Mouse (Mus musculus): ENCODE data around the gene Abca1. TPM values are rescaled to one million over a fixed set of nuclear protein-coding genes. Genes with fewer than 3 reads are reported as not detected.

The Abca1 gene
- polyA plus RNA-seq, 1 experiment from 2014 or later: 4.1 TPM

DNA sequence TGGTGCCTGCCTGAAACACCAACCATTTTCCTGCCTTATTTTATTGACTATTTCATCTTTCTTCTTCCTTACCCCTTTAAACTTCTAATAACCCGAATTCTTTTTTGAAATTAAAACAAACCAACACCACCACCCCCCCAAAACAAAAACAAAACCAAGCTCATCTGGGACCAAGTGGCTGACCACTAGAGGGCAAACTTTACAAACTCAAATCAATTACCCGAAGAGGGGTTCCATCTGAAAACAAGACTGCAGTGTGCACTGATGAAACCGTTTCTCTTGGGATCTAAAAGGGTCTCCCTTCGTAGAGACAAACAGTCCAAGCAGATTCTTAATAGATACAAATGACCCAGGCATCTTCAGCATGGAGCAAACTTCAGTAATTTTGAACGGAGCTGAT lies 49.3 kb downstream of the Abca1 start:
- Histone ChIP-seq H3K4me2 (ENCODE audit: low read depth, low read length) (no peak overlapping the region), H3K4me1 (ENCODE audit: control insufficient read depth, insufficient read depth, low read length) (no peaks in the 10 kb centered on the region), H3K9ac (ENCODE audit: low read length) (no peak overlapping the region), H3K4me3 (ENCODE audit: low read length) (no peak overlapping the region), H3K36me3 (ENCODE audit: control insufficient read depth, insufficient read depth) (peaks cover 3% of the 10 kb centered on the region; the same call in 1 of the 2 replicates), H3K27ac (ENCODE audit: low read length) (no peak overlapping the region), H3K27me3 (ENCODE audit: control insufficient read depth, insufficient read depth, low read length) (no peaks in the 10 kb centered on the region), H3K9me3 (replicated peaks; ENCODE audit: control insufficient read depth, low read length) (no peaks in the 10 kb centered on the region)
- WGBS: 24% methylated on average over 5 of the region's 5 CpGs
- no peak for ATAC-seq (replicated peaks; ENCODE audit: extremely low read depth, insufficient read depth, low FRiP score)

GRCm38 (mm10) chr4:53109381-53109928 lies 50.2 kb downstream of the Abca1 start:
- no peak overlapping the region for H3K4me2 ChIP-seq (ENCODE audit: low read depth, low read length)
- no peak overlapping the region for H3K4me3 ChIP-seq (ENCODE audit: low read length)
- H3K27ac ChIP-seq (ENCODE audit: low read length): no peak overlapping the region
- H3K9me3 ChIP-seq (replicated peaks; ENCODE audit: control insufficient read depth, low read length): no peaks in the 10 kb centered on the region
- H3K36me3 ChIP-seq (ENCODE audit: control insufficient read depth, insufficient read depth): peaks cover 3% of the 10 kb centered on the region; the same call in 1 of the 2 replicates
- no peak overlapping the region for H3K9ac ChIP-seq (ENCODE audit: low read length)
- ATAC-seq (replicated peaks; ENCODE audit: extremely low read depth, insufficient read depth, low FRiP score): no peak
- WGBS: 76% methylated on average over 9 of the region's 9 CpGs
- H3K4me1 ChIP-seq (ENCODE audit: control insufficient read depth, insufficient read depth, low read length): no peaks in the 10 kb centered on the region
- no peaks in the 10 kb centered on the region for H3K27me3 ChIP-seq (ENCODE audit: control insufficient read depth, insufficient read depth, low read length)

GRCm38 (mm10) chr4:53108194-53108593 lies 51.5 kb downstream of the Abca1 start:
- 63% methylated on average over 4 of the region's 4 CpGs for WGBS
- Histone ChIP-seq H3K27me3 (ENCODE audit: control insufficient read depth, insufficient read depth, low read length) (no peaks in the 10 kb centered on the region), H3K4me3 (ENCODE audit: low read length) (no peak overlapping the region), H3K36me3 (ENCODE audit: control insufficient read depth, insufficient read depth) (0 out of 2 replicates have a peak, but pooled peaks cover 3% of the 10 kb centered on the region), H3K4me2 (ENCODE audit: low read depth, low read length) (no peak overlapping the region), H3K27ac (ENCODE audit: low read length) (no peak overlapping the region), H3K9me3 (replicated peaks; ENCODE audit: control insufficient read depth, low read length) (no peaks in the 10 kb centered on the region), H3K4me1 (ENCODE audit: control insufficient read depth, insufficient read depth, low read length) (no peaks in the 10 kb centered on the region), H3K9ac (ENCODE audit: low read length) (no peak overlapping the region)
- no peak for ATAC-seq (replicated peaks; ENCODE audit: extremely low read depth, insufficient read depth, low FRiP score)

GRCm38 (mm10) chr4:53106732-53107131 lies 53.0 kb downstream of the Abca1 start:
- H3K4me3 ChIP-seq (ENCODE audit: low read length): no peak overlapping the region
- H3K27ac ChIP-seq (ENCODE audit: low read length): no peak overlapping the region
- WGBS: 91% methylated on average over 5 of the region's 5 CpGs
- no peaks in the 10 kb centered on the region for H3K27me3 ChIP-seq (ENCODE audit: control insufficient read depth, insufficient read depth, low read length)
- H3K4me1 ChIP-seq (ENCODE audit: control insufficient read depth, insufficient read depth, low read length): peaks cover 4% of the 10 kb centered on the region; the same call in 1 of the 2 replicates
- H3K9me3 ChIP-seq (replicated peaks; ENCODE audit: control insufficient read depth, low read length): no peaks in the 10 kb centered on the region
- no peak overlapping the region for H3K4me2 ChIP-seq (ENCODE audit: low read depth, low read length)
- H3K9ac ChIP-seq (ENCODE audit: low read length): no peak overlapping the region
- no peak for ATAC-seq (replicated peaks; ENCODE audit: extremely low read depth, insufficient read depth, low FRiP score)
- H3K36me3 ChIP-seq (ENCODE audit: control insufficient read depth, insufficient read depth): 0 out of 2 replicates have a peak, but pooled peaks cover 3% of the 10 kb centered on the region

DNA sequence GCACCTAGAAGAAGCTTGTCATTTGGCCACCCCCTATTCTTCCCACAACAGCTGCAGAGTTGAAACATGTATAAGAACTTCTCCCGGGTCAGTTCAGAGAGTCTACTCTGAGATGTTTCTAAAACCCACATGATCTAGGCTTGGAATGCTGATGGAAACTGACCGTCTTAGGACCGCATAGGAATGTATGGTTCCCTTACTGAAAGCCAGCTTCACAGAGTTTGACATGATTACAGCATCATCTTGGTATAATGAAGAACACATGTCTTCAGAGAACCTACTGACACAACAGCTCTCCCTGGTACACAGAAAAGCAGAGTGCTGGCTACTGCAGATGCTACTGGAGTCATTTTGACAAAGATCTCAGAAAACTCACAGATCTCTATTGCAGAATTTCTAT lies 53.6 kb downstream of the Abca1 start:
- Histone ChIP-seq H3K4me2 (ENCODE audit: low read depth, low read length) (no peak overlapping the region), H3K4me1 (ENCODE audit: control insufficient read depth, insufficient read depth, low read length) (peaks cover 4% of the 10 kb centered on the region; the same call in 1 of the 2 replicates), H3K27ac (ENCODE audit: low read length) (no peak overlapping the region), H3K9me3 (replicated peaks; ENCODE audit: control insufficient read depth, low read length) (no peaks in the 10 kb centered on the region), H3K9ac (ENCODE audit: low read length) (no peak overlapping the region), H3K27me3 (ENCODE audit: control insufficient read depth, insufficient read depth, low read length) (no peaks in the 10 kb centered on the region), H3K36me3 (ENCODE audit: control insufficient read depth, insufficient read depth) (0 out of 2 replicates have a peak, but pooled peaks cover 3% of the 10 kb centered on the region), H3K4me3 (ENCODE audit: low read length) (no peak overlapping the region)
- ATAC-seq (replicated peaks; ENCODE audit: extremely low read depth, insufficient read depth, low FRiP score): no peak
- 69% methylated on average over 3 of the region's 3 CpGs for WGBS

DNA sequence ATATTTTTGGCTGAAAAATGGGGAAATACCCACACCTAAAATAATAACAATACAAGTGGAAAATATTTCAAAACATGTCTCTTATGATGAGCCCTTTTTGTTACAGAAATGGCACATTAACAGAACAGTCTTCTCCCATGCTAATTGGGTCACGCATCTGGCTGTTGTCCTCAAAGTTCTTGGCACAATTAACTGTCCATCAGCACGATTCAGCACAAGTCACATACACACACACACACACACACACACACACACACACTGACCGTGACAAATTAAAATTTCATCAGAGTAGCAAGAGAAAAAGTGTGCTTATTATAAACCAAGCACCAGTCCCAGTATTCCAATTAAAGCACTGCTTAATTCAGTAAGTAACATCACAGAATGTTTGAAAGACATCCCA lies 55.1 kb downstream of the Abca1 start:
- H3K4me3 ChIP-seq (ENCODE audit: low read length): no peak overlapping the region
- whole genome bisulfite sequencing: 86% methylated on average over 3 of the region's 3 CpGs
- ATAC-seq (replicated peaks; ENCODE audit: extremely low read depth, insufficient read depth, low FRiP score): no peak

DNA sequence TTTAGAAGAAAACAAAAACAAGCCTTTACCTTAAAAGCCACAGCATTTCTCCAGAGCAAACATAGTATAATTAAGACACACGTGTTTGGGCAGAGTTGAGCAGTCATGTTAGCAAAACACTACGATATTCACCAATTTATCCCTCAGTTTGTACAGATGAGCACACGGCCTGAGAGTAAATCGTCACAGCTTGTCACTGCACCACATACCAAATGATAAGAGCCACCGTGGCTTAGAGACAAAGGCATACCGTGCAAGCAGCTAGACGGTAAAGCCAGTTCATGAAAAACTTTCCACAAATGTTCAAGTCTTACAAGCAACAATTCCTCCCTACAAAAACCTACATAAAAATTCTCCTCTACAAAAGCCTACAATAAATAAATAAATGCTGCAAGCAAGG lies 57.2 kb downstream of the Abca1 start:
- Histone ChIP-seq H3K9ac (ENCODE audit: low read length) (no peak overlapping the region), H3K9me3 (replicated peaks; ENCODE audit: control insufficient read depth, low read length) (no peaks in the 10 kb centered on the region), H3K27me3 (ENCODE audit: control insufficient read depth, insufficient read depth, low read length) (no peaks in the 10 kb centered on the region), H3K27ac (ENCODE audit: low read length) (no peak overlapping the region), H3K36me3 (ENCODE audit: control insufficient read depth, insufficient read depth) (no peaks in the 10 kb centered on the region), H3K4me3 (ENCODE audit: low read length) (no peak overlapping the region), H3K4me1 (ENCODE audit: control insufficient read depth, insufficient read depth, low read length) (peaks cover 4% of the 10 kb centered on the region; the same call in 1 of the 2 replicates), H3K4me2 (ENCODE audit: low read depth, low read length) (no peak overlapping the region)
- WGBS: 33% methylated on average over 7 of the region's 7 CpGs
- ATAC-seq (replicated peaks; ENCODE audit: extremely low read depth, insufficient read depth, low FRiP score): no peak

More for the DNA sequence above, 55.1 kb downstream of the Abca1 start:
- Histone ChIP-seq H3K9me3 (replicated peaks; ENCODE audit: control insufficient read depth, low read length) (no peaks in the 10 kb centered on the region), H3K4me1 (ENCODE audit: control insufficient read depth, insufficient read depth, low read length) (peaks cover 4% of the 10 kb centered on the region; the same call in 1 of the 2 replicates), H3K36me3 (ENCODE audit: control insufficient read depth, insufficient read depth) (0 out of 2 replicates have a peak, but pooled peaks cover 3% of the 10 kb centered on the region), H3K4me2 (ENCODE audit: low read depth, low read length) (no peak overlapping the region), H3K9ac (ENCODE audit: low read length) (no peak overlapping the region), H3K27ac (ENCODE audit: low read length) (no peak overlapping the region), H3K27me3 (ENCODE audit: control insufficient read depth, insufficient read depth, low read length) (no peaks in the 10 kb centered on the region)

DNA sequence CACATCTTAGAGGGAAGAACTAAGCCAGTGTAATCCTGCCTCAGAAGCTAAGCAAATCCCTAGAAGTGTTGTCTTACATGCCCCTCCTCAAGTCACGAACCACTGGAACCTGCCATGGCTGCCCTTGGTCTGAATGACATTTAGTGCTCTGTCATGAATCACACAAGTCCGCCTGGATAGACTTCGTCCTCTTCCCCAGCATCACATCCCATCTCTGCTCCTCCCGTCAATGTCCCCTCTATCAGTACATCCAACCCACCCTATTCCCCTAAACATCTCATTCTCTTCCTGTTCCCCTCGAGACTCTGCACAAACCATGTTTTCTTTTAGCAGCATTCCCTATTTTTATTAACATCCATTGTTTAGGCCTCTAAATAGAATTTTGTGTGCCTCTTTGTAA lies 58.4 kb downstream of the Abca1 start:
- Histone ChIP-seq H3K4me1 (ENCODE audit: control insufficient read depth, insufficient read depth, low read length) (peaks cover 4% of the 10 kb centered on the region; the same call in 1 of the 2 replicates), H3K9ac (ENCODE audit: low read length) (no peak overlapping the region), H3K27ac (ENCODE audit: low read length) (peak overlapping the region; percentile 63), H3K4me2 (ENCODE audit: low read depth, low read length) (no peak overlapping the region), H3K27me3 (ENCODE audit: control insufficient read depth, insufficient read depth, low read length) (no peaks in the 10 kb centered on the region), H3K36me3 (ENCODE audit: control insufficient read depth, insufficient read depth) (no peaks in the 10 kb centered on the region), H3K9me3 (replicated peaks; ENCODE audit: control insufficient read depth, low read length) (no peaks in the 10 kb centered on the region), H3K4me3 (ENCODE audit: low read length) (no peak overlapping the region)
- ATAC-seq (replicated peaks; ENCODE audit: extremely low read depth, insufficient read depth, low FRiP score): no peak
- 75% methylated on average over 5 of the region's 5 CpGs for WGBS

DNA sequence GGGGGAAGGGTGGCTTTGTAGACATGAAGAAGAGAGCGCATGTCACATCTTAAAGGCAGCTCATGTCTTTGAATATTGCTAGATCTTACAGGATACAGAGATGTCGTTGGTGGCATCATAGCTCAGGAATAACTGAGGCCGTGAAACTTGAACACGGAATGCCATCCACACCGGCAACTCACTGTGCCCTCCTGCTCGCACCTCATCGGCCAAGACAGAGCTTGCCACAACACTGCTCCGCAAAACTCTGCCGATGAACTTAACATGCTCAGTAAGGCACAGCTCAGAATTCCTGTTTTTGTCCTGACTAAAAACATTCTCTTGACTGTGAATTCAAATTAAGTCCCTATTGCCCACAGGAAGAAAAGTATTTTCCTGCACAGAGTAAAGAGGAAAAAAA lies 59.2 kb downstream of the Abca1 start:
- Histone ChIP-seq H3K27me3 (ENCODE audit: control insufficient read depth, insufficient read depth, low read length) (no peaks in the 10 kb centered on the region), H3K27ac (ENCODE audit: low read length) (peak overlapping the region; percentile 33; the same call in 1 of the 2 replicates), H3K36me3 (ENCODE audit: control insufficient read depth, insufficient read depth) (no peaks in the 10 kb centered on the region), H3K9ac (ENCODE audit: low read length) (no peak overlapping the region), H3K4me3 (ENCODE audit: low read length) (no peak overlapping the region), H3K4me1 (ENCODE audit: control insufficient read depth, insufficient read depth, low read length) (peaks cover 4% of the 10 kb centered on the region; the same call in 1 of the 2 replicates), H3K4me2 (ENCODE audit: low read depth, low read length) (no peak overlapping the region), H3K9me3 (replicated peaks; ENCODE audit: control insufficient read depth, low read length) (no peaks in the 10 kb centered on the region)
- no peak for ATAC-seq (replicated peaks; ENCODE audit: extremely low read depth, insufficient read depth, low FRiP score)
- WGBS: 84% methylated on average over 9 of the region's 9 CpGs
